Mouse (Mus musculus) megakaryocyte progenitor cell, adult 5-6 weeks (primary cell): ENCODE results near the gene Spaca4. TPM values are rescaled to one million over a fixed set of nuclear protein-coding genes. Genes with fewer than 3 reads are reported as not detected.
A peak's percentile ranks its signal among the peaks of the same experiment; 100 is the strongest.

Experiments
- ATAC-seq: replicated peaks from 2 replicates; pipeline ENCODE4 v1.8.0; 2016; ENCODE audit warnings: mild to moderate bottlenecking, moderate TSS enrichment, inconsistent platforms; ENCODE audit not compliant: poor library complexity
- total RNA-seq, 2 experiments: library from RNA; stranded (forward) in 1 of 2; stranded (reverse) in 1 of 2; fragments of 157-497, 149-512 nt in 1 of 2; fragments of 200-1000 nt in 1 of 2; gene quantifications; 2 replicates each; pipeline versions ENCODE4 v1.2.3 to v1.2.4; 2015 to 2017

Spaca4 gene
- total RNA-seq (2015) (not detected in 2 replicates), total RNA-seq (2017) (not detected in 2 replicates)

DNA sequence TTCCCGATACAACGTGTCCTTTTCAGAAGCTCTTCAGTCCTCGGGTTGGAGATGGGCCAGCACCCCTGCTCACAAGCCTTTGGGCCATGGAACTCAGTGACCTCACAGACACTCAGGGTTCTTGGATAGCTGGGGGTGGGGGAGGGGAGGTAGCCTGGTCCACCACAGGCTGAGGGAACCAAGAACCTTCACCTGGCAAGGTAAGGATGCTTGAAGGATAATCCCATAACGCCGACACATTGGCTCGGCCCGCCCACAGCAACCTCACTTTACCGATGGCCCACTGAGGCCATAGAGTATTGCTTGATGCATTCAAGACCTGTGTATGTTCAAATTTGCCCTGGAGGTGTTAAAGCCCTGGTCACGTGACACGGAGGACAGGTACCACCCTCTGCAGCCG, at the start of gene Spaca4:
TSS of gene Spaca4 (minus strand) at position 101 of the 400 bp plus-strand sequence.
- no peak for ATAC-seq

- no peak for ATAC-seq
Measured at GRCm38 (mm10) chr7:45775237-45775636, 49.6 kb upstream of the Spaca4 start.

DNA sequence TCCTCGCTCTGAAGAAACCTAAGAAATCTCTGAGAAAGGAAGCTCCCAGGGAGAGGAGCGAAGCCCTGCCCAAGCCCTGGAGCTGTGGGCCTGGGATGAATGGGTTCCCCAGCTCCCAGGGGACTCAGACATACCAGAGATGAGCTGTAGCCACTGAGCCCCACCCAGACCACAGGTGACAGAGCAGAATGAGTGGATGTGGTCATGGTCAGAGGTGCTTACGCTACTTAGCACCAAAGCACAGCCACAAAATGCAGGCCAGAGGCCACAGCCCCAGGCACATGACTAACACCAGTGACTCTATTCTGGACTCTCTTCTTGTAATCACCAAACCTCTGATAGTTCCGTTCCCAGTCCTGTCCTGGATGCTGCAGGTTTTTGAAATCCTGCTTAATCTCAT, 45.5 kb upstream of the Spaca4 start:
- no peak for ATAC-seq

DNA sequence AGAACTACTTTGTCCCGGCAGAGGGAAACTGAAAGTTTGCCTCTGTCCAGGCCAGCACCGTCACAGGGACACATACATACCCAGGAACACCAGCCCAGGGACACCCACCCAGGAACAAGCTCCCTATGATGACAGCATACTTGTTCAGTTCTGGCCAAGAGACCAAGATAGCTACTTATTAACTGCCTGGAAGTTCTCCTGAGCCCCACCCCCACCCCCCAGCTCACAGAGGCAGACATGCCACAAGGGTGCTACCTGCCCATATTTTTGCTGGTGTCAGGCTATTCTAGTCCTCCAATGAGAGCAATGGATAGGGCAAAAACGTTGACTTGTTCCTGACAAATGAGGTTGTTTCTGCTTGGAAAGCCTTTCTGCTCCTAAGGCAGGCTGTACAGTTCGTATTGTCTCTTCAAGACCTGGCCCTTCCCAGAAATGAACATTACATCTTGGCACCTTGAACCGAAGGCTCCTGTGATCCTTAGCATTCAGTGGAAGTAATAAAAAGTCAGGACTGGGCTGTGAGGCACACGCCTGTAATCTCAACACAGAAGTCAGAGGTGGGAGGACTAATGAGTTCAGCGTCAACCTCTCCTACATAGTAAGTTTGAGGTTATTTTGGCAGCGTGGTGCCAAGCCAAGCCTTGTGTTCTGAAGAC, 44.9 kb upstream of the Spaca4 start:
- ATAC-seq, result no peak

DNA sequence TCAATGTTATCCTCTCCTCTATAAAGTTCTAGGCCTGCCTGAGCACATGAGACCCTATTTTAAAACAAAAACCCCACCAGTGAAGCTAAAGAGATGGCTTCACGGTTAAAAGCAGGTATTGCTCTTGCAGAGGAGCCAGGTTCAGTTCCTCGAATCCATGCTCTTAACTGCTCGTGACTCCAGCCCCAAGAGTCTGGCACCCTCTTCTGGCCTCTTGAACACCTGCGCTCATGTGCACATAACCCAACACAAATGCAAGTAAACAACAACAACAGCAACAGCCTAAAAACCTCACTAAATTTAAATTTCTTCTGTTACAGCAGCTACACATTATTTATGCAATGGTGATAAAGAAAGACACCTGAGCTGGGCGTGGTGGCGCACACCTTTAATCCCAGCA, 41.9 kb upstream of the Spaca4 start:
- ATAC-seq, result no peak

DNA sequence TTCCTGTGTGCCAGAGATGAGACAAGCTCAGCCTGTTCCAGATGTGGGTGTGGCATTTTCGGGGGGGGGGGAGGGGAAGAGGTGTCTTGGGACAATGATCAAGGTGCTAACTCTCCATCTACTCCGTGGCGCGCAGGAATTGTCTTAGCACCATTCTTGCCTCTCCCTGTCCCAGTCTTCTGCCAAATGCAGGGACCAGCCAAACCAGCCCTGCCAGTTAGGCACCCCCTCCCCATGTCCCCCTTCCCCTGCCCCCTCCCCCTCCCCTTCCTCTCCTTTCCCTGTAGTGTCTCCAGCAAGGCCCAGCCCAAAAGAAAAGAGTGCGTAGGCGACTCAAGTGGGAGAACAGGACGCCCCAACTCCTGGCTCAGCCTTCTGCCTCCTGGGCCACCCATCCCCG, 41.2 kb upstream of the Spaca4 start:
- no peak for ATAC-seq

DNA sequence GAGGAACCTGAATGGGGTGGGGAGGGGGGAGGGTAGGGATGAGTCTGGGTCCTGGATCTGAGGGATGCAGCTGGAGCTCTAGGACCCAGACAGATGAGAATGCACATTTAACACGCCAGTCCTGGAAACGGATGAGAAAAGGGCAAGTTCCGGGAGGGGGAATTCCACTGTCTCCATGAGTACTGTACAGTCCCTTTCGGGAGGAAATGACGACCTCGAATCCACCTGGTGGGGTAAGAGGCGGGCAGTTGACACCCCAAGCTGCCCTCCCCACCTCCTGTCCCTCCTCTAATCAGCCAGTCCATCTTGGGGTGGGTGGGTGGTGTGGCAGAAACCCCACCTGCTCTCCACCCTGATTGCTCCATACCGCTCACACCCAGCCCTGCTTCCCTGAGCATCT, 40.4 kb upstream of the Spaca4 start:
- no peak for ATAC-seq

DNA sequence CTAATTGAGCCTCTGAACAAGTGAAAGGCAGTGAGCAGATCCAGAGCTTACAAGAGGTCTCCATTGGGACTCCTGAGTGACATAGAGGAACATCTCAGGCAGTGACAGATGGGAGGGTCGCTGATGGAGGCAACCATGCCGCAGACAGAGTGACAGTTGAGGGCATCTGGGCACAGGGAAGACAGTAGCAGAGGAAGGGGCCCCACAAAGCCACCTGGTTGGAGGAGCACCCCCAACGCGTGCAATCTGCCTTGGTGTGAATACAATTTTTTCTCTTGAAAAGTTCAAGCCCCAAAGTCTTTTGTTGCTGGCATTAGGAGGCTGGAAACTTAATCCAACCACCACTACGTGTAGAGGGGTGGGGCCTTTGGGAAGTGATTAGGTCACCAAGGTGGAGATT, 34.5 kb upstream of the Spaca4 start:
- ATAC-seq, result no peak

DNA sequence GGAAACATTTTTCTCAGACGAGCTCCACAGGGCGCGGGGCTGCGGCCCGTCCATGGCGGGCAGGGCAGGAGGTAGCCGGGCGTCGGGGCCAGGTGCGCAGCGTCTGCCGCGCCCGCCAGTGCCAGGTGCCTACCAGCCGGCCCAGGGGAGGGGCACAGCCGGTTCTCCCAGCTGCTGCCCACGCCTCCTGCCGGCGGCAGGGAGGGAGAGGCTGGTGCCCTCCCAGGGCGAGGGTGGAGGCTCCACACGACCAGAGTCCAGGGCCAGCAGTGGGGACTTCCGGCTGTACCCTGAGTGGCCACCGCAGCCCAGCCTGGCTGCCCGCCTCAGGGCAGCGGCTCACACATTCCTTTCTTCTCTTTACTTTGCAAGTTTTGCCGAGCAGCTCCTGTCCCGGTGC, 33.8 kb upstream of the Spaca4 start:
- no peak for ATAC-seq

DNA sequence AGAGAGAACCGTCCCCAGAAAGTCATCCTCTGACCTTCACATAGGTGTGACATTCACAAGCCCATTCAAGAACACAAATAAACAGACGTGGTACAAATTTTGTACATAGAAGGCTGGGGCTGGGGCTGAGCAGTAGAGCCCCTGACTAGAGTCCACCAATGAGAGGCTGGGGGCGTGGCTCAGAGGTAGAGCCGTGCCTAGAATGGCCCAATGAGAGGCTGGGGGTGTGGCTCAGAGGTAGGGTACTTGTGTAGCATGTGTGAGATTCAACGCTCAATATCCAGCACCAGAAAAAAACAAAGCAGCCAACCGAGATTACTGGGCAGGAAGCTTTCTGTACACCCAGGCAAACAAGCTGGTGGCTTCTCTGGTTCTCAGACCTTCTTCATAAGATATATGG, 30.1 kb upstream of the Spaca4 start:
- ATAC-seq, result no peak

GRCm38 (mm10) chr7:45750162-45750561, 24.5 kb upstream of the Spaca4 start:
- ATAC-seq, result no peak

DNA sequence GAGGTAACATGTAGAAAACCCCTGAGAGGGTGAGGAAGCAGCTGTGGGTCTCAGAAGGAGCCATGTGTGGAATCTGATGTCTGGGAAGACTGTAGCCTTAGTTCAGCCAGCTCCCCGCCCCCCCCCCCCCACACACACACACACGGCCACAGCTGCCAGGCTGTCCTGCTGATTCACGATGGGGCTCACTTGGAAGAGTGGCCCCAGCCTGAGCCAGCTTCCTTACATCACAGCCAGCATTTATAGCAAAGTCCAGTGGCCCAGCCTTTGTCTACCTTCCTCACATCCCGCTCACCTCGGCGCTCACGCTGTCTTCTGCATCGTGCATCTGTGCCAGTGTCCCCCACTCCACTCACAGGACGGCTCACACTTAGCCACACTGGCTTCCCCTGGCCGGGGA, 23.8 kb upstream of the Spaca4 start:
- ATAC-seq, result no peak

DNA sequence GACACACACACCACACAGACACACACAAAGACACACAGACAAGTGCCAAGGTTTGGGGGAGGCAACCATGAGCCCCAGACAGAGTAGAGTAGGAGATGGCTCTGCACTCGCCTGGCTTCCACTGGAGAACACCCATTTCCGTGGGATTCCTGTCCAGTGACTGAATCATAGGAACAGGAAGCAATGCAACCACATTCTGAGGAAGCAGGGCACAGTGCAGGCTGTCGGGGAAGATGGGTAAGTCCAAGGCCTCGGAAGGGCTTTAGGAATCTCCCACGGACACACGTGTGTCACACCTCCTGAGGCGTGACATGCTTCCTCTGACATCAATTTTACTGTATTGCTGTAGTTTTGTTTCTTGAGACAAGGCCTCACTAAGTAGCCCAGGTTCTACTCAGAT, 22.5 kb upstream of the Spaca4 start:
- ATAC-seq, result no peak

GRCm38 (mm10) chr7:45747450-45747849, 21.8 kb upstream of the Spaca4 start:
- no peak for ATAC-seq

DNA sequence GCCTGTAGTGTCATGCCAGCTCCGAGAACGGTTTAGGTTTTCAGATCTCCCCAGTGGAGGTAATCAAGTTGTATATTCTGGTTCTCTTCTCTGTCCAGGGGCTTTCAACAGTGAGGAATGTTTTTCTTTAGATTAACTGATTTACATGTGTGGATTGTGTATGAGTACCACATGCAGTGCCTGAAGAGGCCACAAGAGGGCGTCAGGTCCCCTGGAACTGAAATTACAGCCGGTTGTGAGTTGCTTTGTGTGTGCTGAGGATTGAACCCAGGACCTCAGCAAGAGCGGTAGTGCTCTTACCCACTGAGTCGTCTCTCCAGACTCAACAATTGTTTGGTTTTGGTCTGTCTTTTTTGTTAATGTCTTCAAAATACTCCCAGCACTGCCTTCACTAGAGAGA, 20.9 kb upstream of the Spaca4 start:
- ATAC-seq, result no peak

GRCm38 (mm10) chr7:45744387-45744786, 18.8 kb upstream of the Spaca4 start:
- ATAC-seq, result peak; percentile 62

GRCm38 (mm10) chr7:45742338-45742737, 16.7 kb upstream of the Spaca4 start:
- ATAC-seq, result peak; percentile 38

DNA sequence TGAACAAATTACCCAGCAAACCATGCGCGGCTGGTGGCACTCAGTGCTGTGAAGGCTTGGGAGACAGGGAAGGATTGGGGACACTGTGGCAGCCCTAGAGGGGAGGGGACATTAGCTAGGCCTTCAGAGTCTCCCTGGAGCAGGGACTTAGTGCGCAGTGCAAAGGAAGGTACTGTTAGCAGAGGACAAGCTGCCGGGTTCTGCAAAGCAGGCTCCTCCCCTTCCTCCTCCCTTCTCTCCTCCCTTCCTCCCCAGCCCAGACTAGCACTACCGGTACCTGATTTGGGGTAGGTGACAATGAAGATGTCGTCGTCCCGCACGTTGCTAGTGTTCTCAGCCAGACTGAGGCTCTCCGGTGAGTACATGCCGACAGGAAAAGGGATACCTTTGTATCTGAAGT, 16.2 kb upstream of the Spaca4 start:
- ATAC-seq, result peak; percentile 74

- ATAC-seq, result peak; percentile 43
Measured at GRCm38 (mm10) chr7:45741308-45741707, 15.7 kb upstream of the Spaca4 start.

DNA sequence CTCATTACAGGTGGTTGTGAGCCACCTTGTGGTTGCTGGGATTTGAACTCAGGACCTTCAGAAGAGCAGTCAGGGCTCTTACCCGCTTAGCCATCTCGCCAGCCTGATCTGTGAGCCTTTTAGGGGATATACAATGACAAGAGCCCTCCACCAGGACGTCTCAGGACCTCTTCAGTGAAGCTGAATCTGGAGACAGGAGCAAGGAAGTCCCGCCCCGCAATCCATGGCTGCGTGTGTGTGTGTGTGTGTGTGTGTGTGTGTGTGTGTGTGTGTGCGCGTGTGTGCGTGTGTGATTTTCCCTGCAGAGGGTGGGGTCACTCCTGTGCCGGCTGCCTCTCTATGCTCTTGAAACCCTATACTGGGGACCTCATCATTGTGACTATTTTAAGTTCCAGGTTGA, 14.2 kb upstream of the Spaca4 start:
- no peak for ATAC-seq

DNA sequence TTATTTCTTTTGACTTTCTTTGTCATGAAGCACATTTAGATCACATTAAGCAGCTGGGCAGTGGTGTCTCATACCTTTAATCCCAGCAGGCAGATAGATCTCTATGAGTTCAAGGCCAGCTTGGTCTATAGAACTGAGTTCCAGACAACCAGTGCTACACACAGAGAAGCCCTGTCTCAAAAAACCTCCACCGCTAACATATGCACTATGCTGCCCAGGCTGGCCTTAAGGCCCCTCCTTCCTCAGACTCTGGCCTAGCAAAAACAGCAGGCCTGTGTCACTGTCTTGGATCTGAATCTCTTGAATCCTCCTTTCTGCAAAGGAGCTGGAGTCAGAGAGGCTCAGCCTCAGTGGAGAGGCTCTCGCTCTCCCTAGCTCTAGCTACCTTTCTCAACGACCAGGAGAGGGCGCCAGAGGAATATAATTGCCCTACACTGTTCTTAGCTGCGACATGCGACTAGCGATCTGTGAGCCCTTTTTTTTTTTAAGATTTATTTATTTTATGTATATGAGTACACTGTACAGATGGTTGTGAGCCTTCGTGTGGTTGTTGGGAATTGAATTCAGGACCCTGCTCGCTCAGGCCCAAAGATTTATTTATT, 13.7 kb upstream of the Spaca4 start:
- ATAC-seq, result peak; percentile 77

DNA sequence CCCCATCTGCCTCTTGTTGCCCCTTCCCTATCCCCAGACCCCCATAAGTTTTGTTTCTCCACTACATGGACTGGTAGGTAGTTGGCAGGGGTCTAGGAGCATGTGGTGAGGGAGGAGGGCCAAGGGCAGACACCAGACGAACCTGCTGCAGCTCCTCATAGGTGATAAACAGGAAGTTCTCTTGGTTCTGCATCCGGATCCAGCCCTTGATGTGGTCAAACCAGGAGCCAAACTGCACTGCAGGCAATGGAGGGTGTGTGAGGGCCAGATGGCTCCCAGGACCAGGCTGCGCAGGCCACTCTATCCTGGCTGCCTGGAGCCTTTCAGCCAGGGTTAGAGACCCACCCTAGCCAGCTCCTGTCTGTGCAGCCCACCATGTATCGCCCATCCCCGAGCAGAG, 7.9 kb upstream of the Spaca4 start:
- ATAC-seq, result no peak
